Mouse (Mus musculus): Measurements from ENCODE around the gene Mex3b. TPM values are rescaled to one million over a fixed set of nuclear protein-coding genes. Genes with fewer than 3 reads are reported as not detected.

Gene Mex3b
- polyA plus RNA-seq, 1 experiment from 2014 or later, result 11.0 TPM

- Histone ChIP-seq H3K27me3 (no peaks in the 10 kb centered on the region), H3K4me3 (peak overlapping the region; percentile 96), H3K9ac (peak overlapping the region; percentile 98), H3K4me2 (peak overlapping the region; percentile 92), H3K4me1 (peaks cover 31% of the 10 kb centered on the region), H3K27ac (peak overlapping the region; percentile 100), H3K9me3 (no peaks in the 10 kb centered on the region), H3K36me3 (peaks cover 11% of the 10 kb centered on the region)
- under 1% methylated on average over 56 of the region's 56 CpGs for WGBS
- ATAC-seq (ENCODE audit: borderline replicate concordance, extremely low read depth, low FRiP score, low TSS enrichment), result no peak
Measured at GRCm38 (mm10) chr7:82868309-82869230, 1.4 kb downstream of the Mex3b start.

GRCm38 (mm10) chr7:82869231-82870147, 2.4 kb downstream of the Mex3b start:
- WGBS, result 6% methylated on average over 56 of the region's 56 CpGs

GRCm38 (mm10) chr7:82870148-82870513, 3.0 kb downstream of the Mex3b start:
- Histone ChIP-seq H3K36me3 (peaks cover 11% of the 10 kb centered on the region), H3K4me3 (peak overlapping the region; percentile 96), H3K27me3 (no peaks in the 10 kb centered on the region), H3K9ac (peak overlapping the region; percentile 98; the same call in 1 of the 2 replicates), H3K4me2 (peak overlapping the region; percentile 92), H3K4me1 (peaks cover 22% of the 10 kb centered on the region), H3K9me3 (no peaks in the 10 kb centered on the region), H3K27ac (no peak overlapping the region)
- ATAC-seq (ENCODE audit: borderline replicate concordance, extremely low read depth, low FRiP score, low TSS enrichment), result no peak
- 28% methylated on average over 17 of the region's 18 CpGs for WGBS

More at GRCm38 (mm10) chr7:82869231-82870147, 2.4 kb downstream of the Mex3b start:
- Histone ChIP-seq H3K27ac (no peak overlapping the region), H3K27me3 (no peaks in the 10 kb centered on the region), H3K36me3 (peaks cover 11% of the 10 kb centered on the region), H3K4me1 (peaks cover 29% of the 10 kb centered on the region), H3K4me2 (peak overlapping the region; percentile 92), H3K9me3 (no peaks in the 10 kb centered on the region), H3K9ac (peak overlapping the region; percentile 98), H3K4me3 (peak overlapping the region; percentile 96)
- ATAC-seq (ENCODE audit: borderline replicate concordance, extremely low read depth, low FRiP score, low TSS enrichment), result no peak

- no peak for ATAC-seq (ENCODE audit: borderline replicate concordance, extremely low read depth, low FRiP score, low TSS enrichment)
- H3K9ac ChIP-seq, result no peak overlapping the region
- no peak overlapping the region for H3K4me2 ChIP-seq
Measured at GRCm38 (mm10) chr7:82876551-82876950, 9.4 kb downstream of the Mex3b start.

GRCm38 (mm10) chr7:82880016-82880415, 12.9 kb downstream of the Mex3b start:
- Histone ChIP-seq H3K4me1 (no peaks in the 10 kb centered on the region), H3K27me3 (no peaks in the 10 kb centered on the region), H3K9me3 (no peaks in the 10 kb centered on the region), H3K4me2 (no peak overlapping the region), H3K4me3 (no peak overlapping the region), H3K27ac (no peak overlapping the region), H3K9ac (no peak overlapping the region), H3K36me3 (no peaks in the 10 kb centered on the region)
- 88% methylated on average over 5 of the region's 5 CpGs for WGBS
- ATAC-seq (ENCODE audit: borderline replicate concordance, extremely low read depth, low FRiP score, low TSS enrichment), result no peak

More at GRCm38 (mm10) chr7:82876551-82876950, 9.4 kb downstream of the Mex3b start:
- Histone ChIP-seq H3K27ac (no peak overlapping the region), H3K4me3 (no peak overlapping the region), H3K27me3 (no peaks in the 10 kb centered on the region), H3K36me3 (no peaks in the 10 kb centered on the region), H3K4me1 (no peaks in the 10 kb centered on the region), H3K9me3 (no peaks in the 10 kb centered on the region)
- 73% methylated on average over 4 of the region's 5 CpGs for WGBS

GRCm38 (mm10) chr7:82880700-82881099, 13.6 kb downstream of the Mex3b start:
- ATAC-seq (ENCODE audit: borderline replicate concordance, extremely low read depth, low FRiP score, low TSS enrichment), result no peak
- no peaks in the 10 kb centered on the region for H3K36me3 ChIP-seq
- H3K9ac ChIP-seq, result no peak overlapping the region
- no peak overlapping the region for H3K27ac ChIP-seq
- no peak overlapping the region for H3K4me3 ChIP-seq
- no peaks in the 10 kb centered on the region for H3K4me1 ChIP-seq
- H3K9me3 ChIP-seq, result no peaks in the 10 kb centered on the region
- WGBS, result 86% methylated on average over 5 of the region's 5 CpGs
- no peak overlapping the region for H3K4me2 ChIP-seq
- H3K27me3 ChIP-seq, result no peaks in the 10 kb centered on the region

GRCm38 (mm10) chr7:82890317-82890850, 23.3 kb downstream of the Mex3b start:
- Histone ChIP-seq H3K27ac (no peak overlapping the region), H3K27me3 (no peaks in the 10 kb centered on the region), H3K4me3 (no peak overlapping the region), H3K4me2 (no peak overlapping the region), H3K9ac (no peak overlapping the region), H3K9me3 (no peaks in the 10 kb centered on the region), H3K36me3 (no peaks in the 10 kb centered on the region), H3K4me1 (no peaks in the 10 kb centered on the region)
- ATAC-seq (ENCODE audit: borderline replicate concordance, extremely low read depth, low FRiP score, low TSS enrichment), result no peak
- WGBS, result 60% methylated on average over 6 of the region's 6 CpGs

- Histone ChIP-seq H3K9me3 (no peaks in the 10 kb centered on the region), H3K4me1 (no peaks in the 10 kb centered on the region), H3K27ac (no peak overlapping the region), H3K4me2 (no peak overlapping the region), H3K4me3 (no peak overlapping the region), H3K36me3 (no peaks in the 10 kb centered on the region), H3K9ac (no peak overlapping the region), H3K27me3 (no peaks in the 10 kb centered on the region)
- no peak for ATAC-seq (ENCODE audit: borderline replicate concordance, extremely low read depth, low FRiP score, low TSS enrichment)
- 13% methylated on average over 1 of the region's 1 CpGs for WGBS
Measured at GRCm38 (mm10) chr7:82890875-82891515, 23.9 kb downstream of the Mex3b start.

- Histone ChIP-seq H3K27me3 (no peaks in the 10 kb centered on the region), H3K36me3 (no peaks in the 10 kb centered on the region), H3K4me2 (no peak overlapping the region), H3K4me1 (no peaks in the 10 kb centered on the region), H3K4me3 (no peak overlapping the region), H3K9ac (no peak overlapping the region), H3K9me3 (no peaks in the 10 kb centered on the region), H3K27ac (no peak overlapping the region)
- ATAC-seq (ENCODE audit: borderline replicate concordance, extremely low read depth, low FRiP score, low TSS enrichment), result no peak
- WGBS, result 27% methylated on average over 1 of the region's 1 CpGs
Measured at GRCm38 (mm10) chr7:82894366-82894765, 27.2 kb downstream of the Mex3b start.

GRCm38 (mm10) chr7:82895606-82896005, 28.5 kb downstream of the Mex3b start:
- Histone ChIP-seq H3K4me1 (no peaks in the 10 kb centered on the region), H3K27ac (no peak overlapping the region), H3K9me3 (no peaks in the 10 kb centered on the region), H3K4me3 (no peak overlapping the region), H3K36me3 (no peaks in the 10 kb centered on the region), H3K4me2 (no peak overlapping the region), H3K27me3 (no peaks in the 10 kb centered on the region), H3K9ac (no peak overlapping the region)
- no peak for ATAC-seq (ENCODE audit: borderline replicate concordance, extremely low read depth, low FRiP score, low TSS enrichment)
- WGBS, result 26% methylated on average over 2 of the region's 2 CpGs

GRCm38 (mm10) chr7:82896750-82897149, 29.6 kb downstream of the Mex3b start:
- Histone ChIP-seq H3K4me1 (no peaks in the 10 kb centered on the region), H3K27me3 (no peaks in the 10 kb centered on the region), H3K27ac (no peak overlapping the region), H3K4me3 (no peak overlapping the region), H3K36me3 (no peaks in the 10 kb centered on the region), H3K9ac (no peak overlapping the region), H3K9me3 (no peaks in the 10 kb centered on the region), H3K4me2 (no peak overlapping the region)
- no peak for ATAC-seq (ENCODE audit: borderline replicate concordance, extremely low read depth, low FRiP score, low TSS enrichment)
- 78% methylated on average over 3 of the region's 3 CpGs for WGBS

All from lung, embryonic 15.5 days (tissue).